Mouse (Mus musculus) heart, embryonic 13.5 days (tissue): ENCODE results near the gene Gigyf1. TPM values are rescaled to one million over a fixed set of nuclear protein-coding genes. Genes with fewer than 3 reads are reported as not detected.

Source experiments
- ATAC-seq: fragments of 200-750 bp; cut with Nextera tagmentation; 2 replicates; pipeline ENCODE4 v1.8.0; 2017; ENCODE audit warnings: moderate TSS enrichment; ENCODE audit not compliant: insufficient number of reproducible peaks, low FRiP score, low TSS enrichment; ENCODE audit errors: extremely low read depth
- H3K27ac ChIP-seq: fragments of 300-500 bp; sonication (generic); replicated peaks from 2 replicates; pipeline ENCODE4 v1.5.1; 2015; ENCODE audit warnings: moderate library complexity, mild to moderate bottlenecking, inconsistent platforms
- H3K27me3 ChIP-seq: fragments of 300-500 bp; sonication (generic); replicated peaks from 2 replicates; pipeline ENCODE4 v1.6.1; 2015; ENCODE audit warnings: mild to moderate bottlenecking, inconsistent platforms
- H3K36me3 ChIP-seq: fragments of 300-500 bp; sonication (generic); 2 replicates; pipeline ENCODE4 v1.6.1; 2015; ENCODE audit warnings: mild to moderate bottlenecking, inconsistent platforms
- H3K4me1 ChIP-seq: fragments of 300-500 bp; sonication (generic); 2 replicates; pipeline ENCODE4 v1.6.1; 2015; ENCODE audit warnings: inconsistent platforms
- H3K4me2 ChIP-seq: fragments of 300-500 bp; sonication (generic); 2 replicates; pipeline ENCODE4 v1.6.1; 2015; ENCODE audit warnings: inconsistent platforms, mild to moderate bottlenecking, moderate library complexity
- H3K4me3 ChIP-seq: fragments of 300-500 bp; sonication (generic); 2 replicates; pipeline ENCODE4 v1.5.1; 2015; ENCODE audit warnings: moderate library complexity, mild to moderate bottlenecking, inconsistent platforms
- H3K9ac ChIP-seq: fragments of 300-500 bp; sonication (generic); 2 replicates; pipeline ENCODE4 v1.6.1; 2015; ENCODE audit warnings: inconsistent platforms, mild to moderate bottlenecking, moderate library complexity
- H3K9me3 ChIP-seq: fragments of 300-500 bp; sonication (generic); 2 replicates; pipeline ENCODE4 v1.6.1; 2016; ENCODE audit warnings: inconsistent platforms
- WGBS: fragments of 180-500 bp; shearing (Covaris S2); methylation state at CpG from one replicate; pipeline ENCODE4 v1.1.7; 2015; ENCODE audit warnings: mixed read lengths; 5-methylcytosine and 5-hydroxymethylcytosine counted together
- polyA plus RNA-seq: library from polyadenylated mRNA; unstranded; fragments of >200 nt; fragmentation: Nextera tagmentation; extraction: Ambion mirVana; gene quantifications from 2 replicates; pipeline ENCODE4 v1.2.1, GENCODE M21; 2015

The Gigyf1 gene
- polyA plus RNA-seq, 1 experiment from 2014 or later: 8.8 TPM

DNA sequence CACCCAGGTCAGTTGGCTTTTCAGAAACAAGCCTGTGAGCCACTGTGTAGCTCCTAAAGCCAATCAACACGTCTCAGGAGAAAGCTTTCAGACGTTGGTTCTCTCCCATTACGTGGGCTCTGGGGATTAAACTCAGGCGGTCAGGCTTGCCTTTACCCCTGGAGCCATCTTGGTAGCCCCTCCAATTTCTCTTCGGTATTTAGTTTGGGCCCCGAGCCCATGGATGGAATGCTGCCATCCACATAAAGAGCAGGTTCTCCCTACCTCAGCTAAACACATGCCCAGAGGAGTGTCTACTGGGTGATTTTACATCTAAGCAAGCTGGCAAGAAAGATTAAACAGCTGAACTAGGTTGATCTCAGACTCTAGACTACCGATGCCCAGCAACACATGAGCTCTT lies 18.2 kb upstream of the Gigyf1 start:
- no peak for ATAC-seq
- 85% methylated on average over 7 of the region's 7 CpGs for WGBS
- Histone ChIP-seq H3K27me3 (0 out of 2 replicates have a peak, but pooled peaks cover 3% of the 10 kb centered on the region), H3K4me1 (peaks cover 16% of the 10 kb centered on the region), H3K4me3 (no peak overlapping the region), H3K36me3 (peaks cover 11% of the 10 kb centered on the region), H3K4me2 (no peak overlapping the region), H3K9me3 (no peaks in the 10 kb centered on the region), H3K27ac (no peak overlapping the region), H3K9ac (no peak overlapping the region)

DNA sequence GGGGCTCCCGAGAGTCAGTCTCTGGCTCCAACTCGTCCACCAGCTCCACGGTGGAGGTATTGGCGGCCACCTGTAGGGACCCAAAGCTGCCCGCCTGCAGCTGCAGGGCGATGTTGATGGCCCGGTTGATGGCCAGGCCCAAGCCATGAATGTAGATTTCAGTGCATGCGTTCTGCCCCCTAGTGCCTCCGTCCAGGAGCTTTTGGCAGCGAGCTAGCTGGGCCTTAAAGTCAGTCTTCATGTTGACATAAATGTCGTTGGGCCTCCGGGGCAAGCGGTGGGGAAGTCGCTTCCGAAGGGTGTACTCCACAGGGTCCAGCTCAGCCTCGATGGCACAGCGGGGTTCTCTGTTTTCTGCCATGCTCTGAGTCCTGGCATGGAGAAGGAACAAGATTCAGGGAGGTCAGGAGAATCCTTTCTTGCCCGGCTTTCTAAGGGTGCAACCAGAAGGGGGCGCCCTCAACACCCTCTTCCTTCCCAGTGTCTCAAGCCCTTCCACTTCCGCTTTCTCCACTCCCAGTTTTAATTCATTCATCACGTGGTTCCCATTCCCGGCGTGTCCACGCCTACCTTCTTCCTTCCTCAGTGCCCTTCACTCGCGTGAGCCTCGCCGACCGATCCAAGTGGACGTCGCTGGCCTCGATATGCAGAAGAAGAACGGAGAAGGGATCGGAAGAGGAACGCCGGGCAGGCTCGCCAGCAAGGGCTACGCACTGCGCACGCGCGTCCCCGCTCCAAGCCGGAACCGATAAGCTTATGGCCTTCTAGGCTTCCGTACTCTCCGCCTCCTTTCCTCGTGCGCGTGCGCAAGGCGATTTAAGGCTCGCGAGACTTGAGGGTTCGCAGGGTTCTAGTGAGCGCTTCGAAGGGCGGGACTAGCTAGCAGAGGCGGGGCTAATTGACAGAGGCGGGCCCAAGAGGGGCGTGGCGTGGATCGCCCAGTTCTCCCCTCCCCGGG lies 16.4 kb upstream of the Gigyf1 start, which contains the start of gene Pop7:
Pop7 (minus strand) TSS at position 810 of the 958 bp plus-strand sequence.
- peaks cover 16% of the 10 kb centered on the region for H3K4me1 ChIP-seq
- H3K36me3 ChIP-seq: peaks cover 11% of the 10 kb centered on the region
- 2% methylated on average over 64 of the region's 64 CpGs for WGBS
- H3K4me3 ChIP-seq: peak within 1 kb of the TSS; percentile 72
- no peaks in the 10 kb centered on the region for H3K9me3 ChIP-seq
- peak within 1 kb of the TSS; percentile 88 for H3K9ac ChIP-seq
- H3K27ac ChIP-seq: peak within 1 kb of the TSS; percentile 97
- peak within 1 kb of the TSS; percentile 80 for H3K4me2 ChIP-seq
- peak; percentile 98 for ATAC-seq
- 0 out of 2 replicates have a peak, but pooled peaks cover under 1% of the 10 kb centered on the region for H3K27me3 ChIP-seq

DNA sequence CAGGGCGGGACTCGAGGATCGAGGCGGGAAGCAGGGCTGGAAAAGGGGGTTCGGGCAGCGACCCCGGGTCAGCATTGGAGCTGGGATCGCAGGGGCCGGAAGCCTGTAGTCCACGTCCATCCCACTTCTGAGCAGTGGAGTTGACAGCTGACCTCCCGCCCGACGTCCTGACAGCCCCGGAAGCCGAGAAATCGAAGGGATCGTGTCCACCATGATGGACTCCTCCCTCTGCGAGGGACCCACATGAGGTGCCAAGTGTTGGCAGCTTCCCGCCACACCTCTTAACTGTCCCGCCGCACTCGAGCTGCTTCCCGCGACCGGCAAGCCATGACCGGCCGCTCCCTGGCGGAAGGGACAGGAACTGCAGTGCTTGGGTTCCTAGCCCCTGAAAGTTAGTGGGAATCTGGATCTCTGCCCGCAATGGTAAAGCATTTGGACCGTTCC lies 15.7 kb upstream of the Gigyf1 start:
- peak overlapping the region; percentile 97 for H3K27ac ChIP-seq
- H3K27me3 ChIP-seq: no peaks in the 10 kb centered on the region
- H3K4me1 ChIP-seq: peaks cover 16% of the 10 kb centered on the region
- no peaks in the 10 kb centered on the region for H3K9me3 ChIP-seq
- H3K9ac ChIP-seq: peak overlapping the region; percentile 82
- H3K36me3 ChIP-seq: peaks cover 11% of the 10 kb centered on the region
- H3K4me2 ChIP-seq: peak overlapping the region; percentile 80
- under 1% methylated on average over 30 of the region's 30 CpGs for WGBS
- peak overlapping the region; percentile 72 for H3K4me3 ChIP-seq
- peak; percentile 75 for ATAC-seq

DNA sequence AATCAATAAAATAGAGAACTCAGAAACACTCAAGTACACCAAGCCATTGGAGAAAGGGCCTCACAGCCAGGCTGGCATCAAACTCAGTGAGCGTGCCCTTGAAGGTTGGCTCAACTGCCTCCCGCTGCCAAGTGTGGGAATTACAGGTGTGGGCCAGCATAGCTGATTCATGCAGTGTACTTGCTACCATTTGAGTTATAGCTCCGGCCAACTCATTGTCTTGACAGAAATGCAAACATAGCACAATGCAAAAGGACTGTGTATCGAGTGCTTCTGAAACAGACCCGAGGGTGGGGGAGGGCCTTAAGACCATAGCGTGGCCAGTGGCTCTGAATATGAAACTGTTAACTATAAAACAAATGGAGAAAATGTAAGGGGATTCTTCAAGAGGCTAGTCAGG lies 14.3 kb upstream of the Gigyf1 start:
- Histone ChIP-seq H3K4me3 (no peak overlapping the region), H3K4me1 (peaks cover 16% of the 10 kb centered on the region), H3K9me3 (no peaks in the 10 kb centered on the region), H3K27me3 (no peaks in the 10 kb centered on the region), H3K9ac (no peak overlapping the region), H3K4me2 (no peak overlapping the region), H3K27ac (no peak overlapping the region), H3K36me3 (peaks cover 11% of the 10 kb centered on the region)
- ATAC-seq: no peak
- 81% methylated on average over 6 of the region's 6 CpGs for WGBS

- Histone ChIP-seq H3K9ac (peak overlapping the region; percentile 100), H3K36me3 (peaks cover 12% of the 10 kb centered on the region), H3K27me3 (no peaks in the 10 kb centered on the region), H3K4me2 (peak overlapping the region; percentile 93), H3K4me1 (peaks cover 42% of the 10 kb centered on the region), H3K9me3 (no peaks in the 10 kb centered on the region), H3K27ac (peak overlapping the region; percentile 84), H3K4me3 (peak overlapping the region; percentile 88)
- 2% methylated on average over 32 of the region's 52 CpGs for WGBS
- peak; percentile 64 for ATAC-seq
Measured at GRCm38 (mm10) chr5:137510014-137510501, 8.3 kb upstream of the Gigyf1 start.

DNA sequence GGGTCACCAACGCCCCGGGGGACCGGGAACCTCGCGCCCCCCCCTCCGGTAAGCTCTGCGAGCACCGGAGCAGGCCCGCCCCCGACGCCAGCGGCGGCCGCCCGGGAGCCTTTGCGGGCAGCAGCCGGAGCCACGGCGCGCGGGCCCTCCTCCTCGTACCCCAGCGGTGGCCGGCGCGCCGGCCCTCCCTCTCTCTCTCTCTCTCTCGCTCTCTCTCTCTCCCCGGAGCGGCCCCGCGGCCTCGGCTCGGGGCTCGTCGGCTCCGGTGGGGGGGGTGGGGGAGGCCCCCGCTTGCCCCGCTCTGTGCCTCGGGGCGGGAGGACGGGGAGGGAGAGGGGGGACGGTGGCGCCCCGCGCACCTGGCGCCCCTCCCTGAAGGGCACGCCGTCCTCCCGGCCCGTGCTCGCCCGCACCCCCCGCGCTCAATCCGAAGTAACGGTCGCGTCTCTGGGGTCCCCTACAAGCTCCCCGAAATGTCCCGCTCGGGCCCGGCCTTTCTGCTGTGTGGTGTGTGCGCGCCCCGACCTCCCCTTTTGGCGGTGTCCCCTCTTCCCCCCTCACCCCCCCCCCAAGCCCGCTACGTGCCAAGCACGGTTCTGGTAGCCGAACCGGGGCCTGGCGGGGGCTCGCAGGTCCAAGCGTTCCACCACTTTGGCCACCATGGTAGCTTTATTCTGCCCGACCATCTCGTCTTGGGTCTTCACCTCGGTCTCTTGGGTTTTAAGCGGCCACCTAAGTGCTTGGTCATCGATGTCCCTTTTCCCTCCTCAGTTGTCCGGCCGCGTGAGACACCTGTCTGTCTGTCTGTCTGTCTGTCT lies 7.6 kb upstream of the Gigyf1 start:
- Histone ChIP-seq H3K27me3 (no peaks in the 10 kb centered on the region), H3K9ac (peak overlapping the region; percentile 100), H3K36me3 (peaks cover 12% of the 10 kb centered on the region), H3K27ac (peak overlapping the region; percentile 84), H3K4me3 (peak overlapping the region; percentile 88), H3K4me2 (peak overlapping the region; percentile 93), H3K9me3 (no peaks in the 10 kb centered on the region), H3K4me1 (peaks cover 42% of the 10 kb centered on the region)
- 2% methylated on average over 18 of the region's 83 CpGs for WGBS
- ATAC-seq: peak; percentile 52

- H3K9ac ChIP-seq: peak overlapping the region; percentile 100
- peaks cover 12% of the 10 kb centered on the region for H3K36me3 ChIP-seq
- WGBS: 77% methylated on average over 3 of the region's 3 CpGs
- peak overlapping the region; percentile 93 for H3K4me2 ChIP-seq
- peaks cover 45% of the 10 kb centered on the region for H3K4me1 ChIP-seq
- no peaks in the 10 kb centered on the region for H3K27me3 ChIP-seq
- peak overlapping the region; percentile 88 for H3K4me3 ChIP-seq
- ATAC-seq: no peak
- no peak overlapping the region for H3K27ac ChIP-seq
- no peaks in the 10 kb centered on the region for H3K9me3 ChIP-seq
Measured at GRCm38 (mm10) chr5:137511706-137512105, 6.6 kb upstream of the Gigyf1 start.

- H3K4me2 ChIP-seq: no peak overlapping the region; the same call in none of the 2 replicates
- no peak overlapping the region for H3K27ac ChIP-seq
- H3K36me3 ChIP-seq: peaks cover 22% of the 10 kb centered on the region
- H3K27me3 ChIP-seq: no peaks in the 10 kb centered on the region
- no peaks in the 10 kb centered on the region for H3K9me3 ChIP-seq
- 74% methylated on average over 11 of the region's 11 CpGs for WGBS
- H3K4me3 ChIP-seq: no peak overlapping the region
- ATAC-seq: no peak
- peaks cover 45% of the 10 kb centered on the region for H3K4me1 ChIP-seq
- H3K9ac ChIP-seq: peak overlapping the region; percentile 100
Measured at GRCm38 (mm10) chr5:137512847-137513794, 5.2 kb upstream of the Gigyf1 start.

- H3K9me3 ChIP-seq: no peaks in the 10 kb centered on the region
- no peak for ATAC-seq
- H3K9ac ChIP-seq: peak overlapping the region; percentile 37
- peaks cover 45% of the 10 kb centered on the region for H3K4me1 ChIP-seq
- WGBS: 83% methylated on average over 12 of the region's 12 CpGs
- H3K27ac ChIP-seq: no peak overlapping the region
- H3K36me3 ChIP-seq: peaks cover 30% of the 10 kb centered on the region
- no peak overlapping the region for H3K4me2 ChIP-seq
- no peak overlapping the region for H3K4me3 ChIP-seq
- H3K27me3 ChIP-seq: no peaks in the 10 kb centered on the region
Measured at GRCm38 (mm10) chr5:137513951-137514721, 4.2 kb upstream of the Gigyf1 start.

DNA sequence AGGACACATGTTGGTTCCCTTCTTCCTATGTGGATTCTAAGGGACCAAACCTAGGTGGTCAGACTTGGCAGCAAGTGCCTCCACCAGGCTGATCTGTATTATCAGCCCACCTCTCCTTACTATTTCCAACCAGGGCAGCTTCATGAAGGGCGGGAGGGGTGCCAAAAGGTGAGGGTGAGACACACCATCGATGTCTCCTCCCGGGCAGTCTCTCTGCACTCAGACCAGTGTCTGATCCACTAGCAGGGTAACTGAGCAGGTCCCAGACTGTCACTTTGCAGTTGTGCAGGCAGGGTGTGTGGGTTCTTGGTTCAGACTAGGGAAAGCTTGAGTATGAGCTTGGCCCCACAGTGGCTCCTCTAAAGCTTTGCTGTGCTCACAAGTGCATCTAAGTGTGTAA lies 3.5 kb upstream of the Gigyf1 start:
- Histone ChIP-seq H3K9me3 (no peaks in the 10 kb centered on the region), H3K4me1 (peaks cover 43% of the 10 kb centered on the region), H3K36me3 (peaks cover 37% of the 10 kb centered on the region), H3K27ac (no peak overlapping the region), H3K27me3 (no peaks in the 10 kb centered on the region), H3K4me2 (no peak overlapping the region), H3K4me3 (no peak overlapping the region), H3K9ac (peak overlapping the region; percentile 37; the same call in 1 of the 2 replicates)
- no peak for ATAC-seq
- WGBS: 75% methylated on average over 3 of the region's 3 CpGs
